Mouse (Mus musculus) kidney, embryonic 14.5 days (tissue): ENCODE data around the gene Rnf213. TPM values are rescaled to one million over a fixed set of nuclear protein-coding genes. Genes with fewer than 3 reads are reported as not detected.

Source experiments
- ATAC-seq: fragments of 200-750 bp; cut with Nextera tagmentation; 2 replicates; pipeline ENCODE4 v1.8.0; 2017; ENCODE audit warnings: moderate number of reproducible peaks, mild to moderate bottlenecking, moderate TSS enrichment, moderate library complexity; ENCODE audit not compliant: low FRiP score, low TSS enrichment
- H3K27ac ChIP-seq: fragments of 300-500 bp; sonication (generic); 2 replicates; pipeline ENCODE4 v1.5.1; 2014; ENCODE audit warnings: low read depth, mild to moderate bottlenecking, low read length, moderate library complexity, mixed read lengths
- H3K27me3 ChIP-seq: fragments of 300-500 bp; sonication (generic); 2 replicates; pipeline ENCODE4 v1.6.1; 2014; ENCODE audit warnings: mild to moderate bottlenecking, low read length; ENCODE audit not compliant: control insufficient read depth, insufficient read depth
- H3K36me3 ChIP-seq: fragments of 300-500 bp; sonication (generic); 2 replicates; pipeline ENCODE4 v1.6.1; 2014; ENCODE audit warnings: low read length, mixed read lengths; ENCODE audit not compliant: control insufficient read depth, insufficient read depth
- H3K4me1 ChIP-seq: fragments of 300-500 bp; sonication (generic); 2 replicates; pipeline ENCODE4 v1.6.1; 2014; ENCODE audit warnings: low read length, mixed read lengths; ENCODE audit not compliant: control insufficient read depth, insufficient read depth
- H3K4me2 ChIP-seq: fragments of 300-500 bp; sonication (generic); replicated peaks from 2 replicates; pipeline ENCODE4 v1.6.1; 2014; ENCODE audit warnings: low read depth, mild to moderate bottlenecking, low read length
- H3K4me3 ChIP-seq: fragments of 300-500 bp; sonication (generic); 2 replicates; pipeline ENCODE4 v1.5.1; 2014; ENCODE audit warnings: mild to moderate bottlenecking, low read length
- H3K9ac ChIP-seq: fragments of 300-500 bp; sonication (generic); 2 replicates; pipeline ENCODE4 v1.6.1; 2014; ENCODE audit warnings: low read depth, mild to moderate bottlenecking, low read length, moderate library complexity
- H3K9me3 ChIP-seq: fragments of 300-500 bp; sonication (generic); 2 replicates; pipeline ENCODE4 v1.6.1; 2016; ENCODE audit warnings: low read length; ENCODE audit not compliant: control insufficient read depth
- WGBS: fragments of 180-500 bp; shearing (Covaris S2); extraction: QIAGEN DNeasy Blood & Tissue Kit; methylation state at CpG from one replicate; pipeline ENCODE4 v1.1.7; 2014; 5-methylcytosine and 5-hydroxymethylcytosine counted together
- polyA plus RNA-seq: library from polyadenylated mRNA; unstranded; fragments of >200 nt; fragmentation: Nextera tagmentation; extraction: Ambion mirVana; gene quantifications from 2 replicates; pipeline ENCODE4 v1.2.1, GENCODE M21; 2014

Rnf213 gene
- polyA plus RNA-seq, 1 experiment from 2014 or later, result 9.5 TPM

- ATAC-seq, result no peak
- H3K4me2 ChIP-seq, result no peak overlapping the region
- WGBS, result 92% methylated on average over 10 of the region's 10 CpGs
Observed at GRCm38 (mm10) chr11:119359089-119359488, 33.8 kb upstream of the Rnf213 start.

GRCm38 (mm10) chr11:119362769-119363533 lies 29.9 kb upstream of the Rnf213 start:
- H3K9me3 ChIP-seq, result no peaks in the 10 kb centered on the region
- H3K9ac ChIP-seq, result no peak overlapping the region
- WGBS, result 25% methylated on average over 11 of the region's 11 CpGs
- peak; percentile 39 for ATAC-seq
- peak overlapping the region; percentile 19; the same call in 1 of the 2 replicates for H3K4me2 ChIP-seq
- no peaks in the 10 kb centered on the region for H3K4me1 ChIP-seq
- peaks cover 3% of the 10 kb centered on the region; the same call in 1 of the 2 replicates for H3K36me3 ChIP-seq
- 0 out of 2 replicates have a peak overlapping the region, but pooled peaks have one; percentile 6 for H3K4me3 ChIP-seq
- no peak overlapping the region for H3K27ac ChIP-seq
- H3K27me3 ChIP-seq, result no peaks in the 10 kb centered on the region

More at GRCm38 (mm10) chr11:119359089-119359488, 33.8 kb upstream of the Rnf213 start:
- Histone ChIP-seq H3K9me3 (no peaks in the 10 kb centered on the region), H3K27ac (no peak overlapping the region), H3K27me3 (no peaks in the 10 kb centered on the region), H3K9ac (no peak overlapping the region), H3K36me3 (no peaks in the 10 kb centered on the region), H3K4me1 (peaks cover 11% of the 10 kb centered on the region; the same call in 1 of the 2 replicates), H3K4me3 (no peak overlapping the region)

DNA sequence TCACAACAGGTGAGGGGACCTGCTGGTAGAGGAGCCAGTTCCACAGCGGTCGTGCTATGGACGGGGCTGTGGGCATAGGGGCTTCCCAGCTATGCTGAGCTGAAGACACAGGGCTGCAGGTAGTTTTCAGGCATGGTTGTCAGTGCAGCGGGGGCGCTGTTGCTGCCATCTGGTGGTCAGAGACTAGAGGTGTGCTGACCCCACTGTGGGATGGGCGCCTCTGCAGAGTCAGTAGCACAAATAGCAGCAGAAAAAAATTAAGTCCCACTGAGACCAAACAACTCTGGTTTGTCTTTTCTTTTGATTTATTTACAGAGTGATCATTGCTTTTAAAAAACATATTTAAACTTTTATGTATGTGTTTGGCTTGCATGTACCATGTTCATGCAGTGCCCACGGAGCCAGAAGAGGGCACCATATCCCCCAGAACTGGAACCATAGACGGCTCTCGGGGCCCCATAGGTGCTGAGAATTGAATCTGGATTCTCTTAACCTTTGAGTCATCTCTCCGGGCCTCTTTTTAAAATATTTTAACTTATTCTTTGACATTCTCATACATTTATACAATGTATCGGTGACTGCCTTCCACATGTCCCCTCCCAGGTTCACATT lies 29.3 kb upstream of the Rnf213 start:
- Histone ChIP-seq H3K9ac (no peak overlapping the region), H3K4me1 (no peaks in the 10 kb centered on the region), H3K4me2 (peak overlapping the region; percentile 19; the same call in 1 of the 2 replicates), H3K27ac (no peak overlapping the region), H3K36me3 (peaks cover 3% of the 10 kb centered on the region; the same call in 1 of the 2 replicates), H3K9me3 (no peaks in the 10 kb centered on the region), H3K4me3 (0 out of 2 replicates have a peak overlapping the region, but pooled peaks have one; percentile 6), H3K27me3 (no peaks in the 10 kb centered on the region)
- peak; percentile 83 for ATAC-seq
- 34% methylated on average over 11 of the region's 11 CpGs for WGBS

DNA sequence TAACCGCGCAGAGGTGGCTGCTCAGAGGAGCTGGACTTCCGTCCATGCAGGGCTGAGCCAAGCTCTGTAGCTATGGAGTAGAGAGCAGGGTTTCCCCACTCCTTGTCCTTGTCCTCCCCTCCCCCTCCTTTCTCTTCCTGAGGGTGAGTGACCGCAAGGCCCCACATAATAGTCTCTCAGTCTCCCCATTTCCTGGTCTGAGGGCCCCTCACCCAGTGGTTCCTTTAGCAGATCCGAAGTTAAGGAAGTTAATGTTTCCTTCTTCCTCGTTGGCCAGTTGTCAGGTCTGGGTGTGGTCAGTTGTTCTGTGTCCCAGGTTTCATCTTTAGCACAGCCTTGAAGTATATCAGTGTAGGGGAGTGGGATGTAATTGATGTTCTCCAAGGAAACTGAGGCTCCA lies 17.5 kb upstream of the Rnf213 start:
- no peaks in the 10 kb centered on the region for H3K27me3 ChIP-seq
- H3K27ac ChIP-seq, result no peak overlapping the region
- no peak overlapping the region for H3K4me3 ChIP-seq
- no peak overlapping the region for H3K9ac ChIP-seq
- no peaks in the 10 kb centered on the region for H3K9me3 ChIP-seq
- H3K4me2 ChIP-seq, result no peak overlapping the region
- H3K36me3 ChIP-seq, result peaks cover 7% of the 10 kb centered on the region; the same call in 1 of the 2 replicates
- 81% methylated on average over 6 of the region's 6 CpGs for WGBS
- no peaks in the 10 kb centered on the region for H3K4me1 ChIP-seq
- no peak for ATAC-seq

DNA sequence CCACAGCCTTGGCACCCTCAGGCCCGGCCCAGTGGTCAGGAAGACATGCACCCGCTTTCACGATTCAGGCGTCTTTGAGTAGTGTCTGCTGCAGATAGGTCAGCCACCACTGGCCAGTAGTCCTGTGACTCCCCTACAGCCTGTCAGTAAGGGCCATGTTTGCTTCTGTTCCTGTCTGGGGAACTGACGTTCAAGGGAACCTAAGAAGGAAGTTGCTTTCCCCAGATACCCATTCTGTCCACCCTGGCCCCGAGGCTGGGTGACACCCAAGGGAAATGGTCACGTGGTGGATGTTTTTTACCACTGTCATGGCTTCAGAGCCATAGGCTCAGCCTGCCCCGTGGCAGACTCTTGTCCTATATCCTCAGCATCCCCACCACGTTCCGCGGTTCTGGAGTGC lies 15.6 kb upstream of the Rnf213 start:
- ATAC-seq, result no peak
- Histone ChIP-seq H3K9ac (no peak overlapping the region), H3K27ac (no peak overlapping the region), H3K9me3 (no peaks in the 10 kb centered on the region), H3K4me1 (no peaks in the 10 kb centered on the region), H3K4me3 (no peak overlapping the region), H3K36me3 (peaks cover 7% of the 10 kb centered on the region; the same call in 1 of the 2 replicates), H3K27me3 (no peaks in the 10 kb centered on the region), H3K4me2 (no peak overlapping the region)
- 95% methylated on average over 11 of the region's 11 CpGs for WGBS

DNA sequence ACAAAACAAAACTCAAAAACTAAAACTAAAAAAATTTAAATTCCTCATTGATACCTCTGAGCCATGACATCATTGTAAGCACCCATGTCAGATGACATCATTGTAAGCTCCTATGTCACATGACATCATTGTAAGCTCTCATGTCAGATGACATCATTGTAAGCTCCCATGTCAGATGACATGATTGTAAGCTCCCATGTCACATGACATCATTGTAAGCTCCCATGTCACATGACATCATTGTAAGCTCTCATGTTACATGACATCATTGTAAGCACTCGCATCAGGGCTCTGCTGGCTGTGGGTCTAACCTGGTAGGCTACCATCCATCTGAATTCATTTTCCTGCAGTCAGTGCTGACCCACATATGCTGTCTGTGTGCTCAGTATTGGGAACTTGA lies 14.3 kb upstream of the Rnf213 start:
- H3K36me3 ChIP-seq, result peaks cover 7% of the 10 kb centered on the region; the same call in 1 of the 2 replicates
- no peak for ATAC-seq
- H3K4me1 ChIP-seq, result no peaks in the 10 kb centered on the region
- H3K9me3 ChIP-seq, result no peaks in the 10 kb centered on the region
- H3K27me3 ChIP-seq, result no peaks in the 10 kb centered on the region
- H3K4me3 ChIP-seq, result no peak overlapping the region
- H3K27ac ChIP-seq, result no peak overlapping the region
- WGBS, result 94% methylated on average over 1 of the region's 1 CpGs
- H3K4me2 ChIP-seq, result no peak overlapping the region
- H3K9ac ChIP-seq, result no peak overlapping the region

DNA sequence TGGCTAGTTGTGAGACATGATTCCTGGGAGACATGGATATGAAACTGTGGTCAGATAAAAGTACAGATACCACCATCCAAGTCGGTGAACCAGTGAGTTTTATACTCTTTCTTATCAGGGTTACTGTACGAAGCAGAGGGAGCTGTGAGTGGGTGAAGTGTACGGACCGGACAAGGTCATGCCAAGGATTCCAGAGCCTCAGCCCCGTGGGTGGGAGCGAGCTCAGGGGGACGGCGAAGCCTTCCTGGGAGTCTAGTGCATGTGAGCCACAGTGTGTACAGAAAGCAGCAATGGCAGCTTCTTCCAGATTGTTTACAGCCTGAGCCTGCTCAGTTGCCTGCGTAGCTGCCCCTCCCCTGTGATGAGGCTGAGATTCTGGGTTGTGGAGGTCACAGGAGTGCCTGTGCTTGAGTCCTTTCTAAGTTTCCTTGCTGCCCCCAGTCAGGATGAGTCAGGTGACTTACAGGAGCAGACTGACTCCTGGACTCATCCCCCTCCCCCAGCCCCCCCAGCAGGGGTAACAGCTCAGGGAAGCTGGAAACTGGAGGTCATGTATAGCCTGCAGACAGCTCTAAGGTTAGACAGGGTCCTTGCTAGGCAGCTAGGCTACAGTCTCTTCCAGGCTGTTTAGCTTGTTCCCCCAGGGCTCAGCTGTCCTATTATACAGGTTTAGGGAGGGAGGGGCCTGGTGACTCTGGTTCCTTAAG lies 11.1 kb upstream of the Rnf213 start:
- Histone ChIP-seq H3K27ac (no peak overlapping the region), H3K4me1 (no peaks in the 10 kb centered on the region)
- ATAC-seq, result no peak

GRCm38 (mm10) chr11:119382338-119382850 lies 10.5 kb upstream of the Rnf213 start:
- no peak overlapping the region for H3K9ac ChIP-seq
- WGBS, result 82% methylated on average over 6 of the region's 6 CpGs
- no peak overlapping the region for H3K4me2 ChIP-seq
- H3K27ac ChIP-seq, result no peak overlapping the region
- H3K4me3 ChIP-seq, result no peak overlapping the region
- H3K27me3 ChIP-seq, result no peaks in the 10 kb centered on the region
- peaks cover 3% of the 10 kb centered on the region; the same call in 1 of the 2 replicates for H3K36me3 ChIP-seq
- H3K4me1 ChIP-seq, result no peaks in the 10 kb centered on the region
- H3K9me3 ChIP-seq, result no peaks in the 10 kb centered on the region
- ATAC-seq, result no peak

More for the DNA sequence above, 11.1 kb upstream of the Rnf213 start:
- peaks cover 7% of the 10 kb centered on the region; the same call in 1 of the 2 replicates for H3K36me3 ChIP-seq
- H3K9me3 ChIP-seq, result no peaks in the 10 kb centered on the region
- H3K4me2 ChIP-seq, result no peak overlapping the region
- H3K27me3 ChIP-seq, result no peaks in the 10 kb centered on the region
- 78% methylated on average over 9 of the region's 9 CpGs for WGBS
- no peak overlapping the region for H3K4me3 ChIP-seq
- no peak overlapping the region for H3K9ac ChIP-seq
